Mouse (Mus musculus) gastrocnemius, postnatal 14 days (tissue): ENCODE results near the gene Rab6b. TPM values are rescaled to one million over a fixed set of nuclear protein-coding genes. Genes with fewer than 3 reads are reported as not detected.

Source experiments
- DNase-seq: peaks from one replicate; pipeline ENCODE4 v3.0.0; 2021; ENCODE audit warnings: mixed read lengths
- intact Hi-C: fragments of 180-260 bp; cut with DNase I; formaldehyde crosslinking; loops from one replicate; pipeline ENCODE4 v1.15.1; 2025; ENCODE audit warnings: low total_unique reads
- long read RNA-seq, 2 experiments: library from polyadenylated mRNA; stranded (forward); transcript quantifications; one replicate each; pipeline ENCODE4 v2.0.0; 2021
- total RNA-seq, 2 experiments: library from RNA; stranded (reverse); gene quantifications; 2 replicates each; pipeline ENCODE4 v1.2.3; 2021

The Rab6b gene
- total RNA-seq, result under 1 TPM; 0.78 to 0.96 TPM
- long read RNA-seq, experiment 1, partial matches to known transcripts, result 1 of 1 reads
- long read RNA-seq, experiment 1, other reads (novel, unspliced or antisense), result 0 of 1 reads
- long read RNA-seq, experiment 2, result 0 reads

DNA sequence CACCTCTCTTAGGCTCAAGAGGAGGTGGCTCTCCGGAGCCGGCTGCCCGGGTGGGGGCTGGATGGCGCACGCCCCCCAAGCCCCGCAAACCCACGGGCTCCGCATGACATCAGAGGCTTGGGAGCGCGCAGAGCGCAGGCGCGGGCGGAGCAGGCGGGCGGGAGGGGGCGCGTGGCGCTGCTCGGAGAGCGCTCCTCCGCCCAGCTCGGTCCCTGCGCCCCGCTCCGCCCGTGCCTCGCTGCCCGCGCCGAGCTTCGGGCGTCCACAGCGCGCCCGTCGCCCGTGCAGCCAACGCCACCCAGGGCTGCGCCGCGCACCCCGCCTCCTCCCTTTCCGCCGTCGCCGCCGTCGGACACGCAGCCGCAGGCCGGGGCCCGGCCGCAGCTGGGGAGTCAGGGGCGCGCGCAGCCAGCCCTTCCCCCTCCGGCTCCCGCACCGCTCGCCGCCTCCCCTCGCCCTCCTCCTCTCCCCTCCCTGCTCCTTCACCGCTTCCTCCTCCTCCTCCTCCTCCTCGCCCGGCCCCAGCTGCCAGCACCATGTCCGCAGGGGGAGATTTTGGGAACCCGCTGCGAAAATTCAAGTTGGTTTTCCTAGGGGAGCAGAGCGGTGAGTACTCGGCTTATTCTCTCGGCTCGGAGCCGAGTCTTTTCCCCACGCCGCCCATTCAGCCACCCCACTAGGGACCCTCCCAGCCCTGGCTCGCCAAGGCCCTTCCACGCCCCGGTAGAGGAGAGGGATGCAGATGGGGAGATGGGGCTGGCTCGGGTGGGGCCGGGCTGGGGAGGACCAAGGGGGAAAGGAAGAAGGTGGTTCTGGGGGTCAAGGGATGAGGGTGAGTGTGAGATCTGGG, at the start of gene Rab6b:
Gene Rab6b, plus strand, starts transcription at position 167 of the 850 bp plus-strand sequence.
- peak; percentile 30 for DNase-seq
- intact Hi-C loops, result no loop called here

- intact Hi-C loops, result no loop called here
- DNase-seq, result no peak
These were observed 48.0 kb upstream of the Rab6b start for GRCm38 (mm10) chr9:103063591-103063990.

DNA sequence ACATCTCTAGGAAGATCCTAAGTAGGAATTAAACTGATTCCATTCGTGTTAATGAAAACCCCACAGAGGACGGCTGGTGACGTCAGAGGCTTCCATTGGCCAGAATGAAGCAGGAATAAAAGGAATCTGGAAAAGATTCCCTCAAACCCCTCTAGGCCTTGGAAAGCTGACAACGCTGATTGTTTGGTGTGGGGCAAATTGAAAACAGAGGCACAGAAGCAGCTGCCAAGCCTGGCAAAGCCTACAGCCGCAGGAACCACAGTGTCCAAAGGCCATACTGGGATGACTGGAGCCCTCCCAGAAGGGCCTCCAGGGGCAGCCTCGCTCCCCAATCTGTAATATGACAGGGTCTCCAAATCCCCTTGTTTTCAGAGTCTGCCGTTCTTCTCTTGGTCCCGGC, 44.7 kb upstream of the Rab6b start:
- intact Hi-C loops, result no loop called here
- no peak for DNase-seq

DNA sequence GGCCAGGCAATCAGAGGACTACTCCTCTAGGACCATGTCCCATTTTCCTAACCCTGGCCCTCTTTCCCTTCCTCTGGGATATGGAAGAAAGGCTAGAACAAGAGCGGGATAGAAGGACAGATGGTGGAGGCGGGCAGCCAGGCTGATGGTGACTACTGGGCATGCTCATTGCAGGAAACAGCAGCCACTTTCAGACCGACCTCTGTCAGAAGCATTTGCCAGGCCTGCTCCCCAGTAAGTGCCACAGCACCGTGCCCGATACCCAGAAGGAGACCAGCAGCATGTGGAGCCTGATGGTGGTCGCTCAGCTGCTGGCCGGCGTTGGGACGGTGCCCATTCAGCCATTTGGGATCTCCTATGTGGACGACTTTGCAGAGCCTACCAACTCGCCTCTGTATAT, 43.9 kb upstream of the Rab6b start:
- intact Hi-C loops, result no loop called here
- no peak for DNase-seq

DNA sequence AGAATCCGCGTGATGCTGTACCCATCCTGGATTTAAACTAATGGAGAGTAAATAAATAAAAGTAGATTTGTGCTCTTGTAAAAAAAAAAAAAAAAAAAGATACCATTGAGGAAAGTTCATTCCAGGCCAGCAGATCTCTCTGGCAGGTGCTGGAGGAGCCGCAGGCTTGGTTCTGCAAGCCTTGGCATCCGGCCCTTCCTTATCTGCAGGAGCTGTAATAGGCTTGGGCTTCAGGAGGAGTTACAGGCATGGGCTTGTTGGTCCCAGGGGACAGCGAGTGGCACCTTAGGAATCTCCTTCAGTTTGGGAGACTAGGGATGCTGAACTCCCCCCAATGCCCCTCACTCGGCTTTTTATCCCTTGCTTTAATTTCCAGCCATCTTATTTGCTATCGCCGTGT, 42.8 kb upstream of the Rab6b start:
- intact Hi-C loops, result no loop called here
- no peak for DNase-seq

- intact Hi-C loops, result no loop called here
- no peak for DNase-seq
These were observed 39.9 kb upstream of the Rab6b start for GRCm38 (mm10) chr9:103071541-103072203.

DNA sequence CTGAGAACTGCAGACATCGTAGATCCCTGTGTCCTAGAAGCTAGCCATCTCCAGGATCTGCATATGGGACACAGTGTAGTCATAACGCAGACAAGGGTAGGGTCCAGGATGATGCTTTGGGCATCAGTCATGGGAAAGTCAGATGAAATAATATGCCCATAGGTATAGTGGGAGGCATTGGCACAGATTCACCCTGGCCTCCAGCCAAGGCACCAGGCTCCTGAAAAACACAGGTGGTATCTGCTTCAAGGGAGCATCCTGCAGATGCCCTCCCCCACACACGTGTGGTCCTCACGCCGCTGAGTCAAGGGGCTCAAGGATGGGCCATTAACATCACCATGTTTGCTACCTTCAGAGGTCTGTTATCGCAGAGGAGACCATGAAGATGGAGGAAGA, 39.4 kb upstream of the Rab6b start:
- intact Hi-C loops, result no loop called here

GRCm38 (mm10) chr9:103072926-103073515, 38.6 kb upstream of the Rab6b start:
- DNase-seq, result no peak
- intact Hi-C loops, result no loop called here

More for the DNA sequence above, 39.4 kb upstream of the Rab6b start:
- DNase-seq, result no peak

DNA sequence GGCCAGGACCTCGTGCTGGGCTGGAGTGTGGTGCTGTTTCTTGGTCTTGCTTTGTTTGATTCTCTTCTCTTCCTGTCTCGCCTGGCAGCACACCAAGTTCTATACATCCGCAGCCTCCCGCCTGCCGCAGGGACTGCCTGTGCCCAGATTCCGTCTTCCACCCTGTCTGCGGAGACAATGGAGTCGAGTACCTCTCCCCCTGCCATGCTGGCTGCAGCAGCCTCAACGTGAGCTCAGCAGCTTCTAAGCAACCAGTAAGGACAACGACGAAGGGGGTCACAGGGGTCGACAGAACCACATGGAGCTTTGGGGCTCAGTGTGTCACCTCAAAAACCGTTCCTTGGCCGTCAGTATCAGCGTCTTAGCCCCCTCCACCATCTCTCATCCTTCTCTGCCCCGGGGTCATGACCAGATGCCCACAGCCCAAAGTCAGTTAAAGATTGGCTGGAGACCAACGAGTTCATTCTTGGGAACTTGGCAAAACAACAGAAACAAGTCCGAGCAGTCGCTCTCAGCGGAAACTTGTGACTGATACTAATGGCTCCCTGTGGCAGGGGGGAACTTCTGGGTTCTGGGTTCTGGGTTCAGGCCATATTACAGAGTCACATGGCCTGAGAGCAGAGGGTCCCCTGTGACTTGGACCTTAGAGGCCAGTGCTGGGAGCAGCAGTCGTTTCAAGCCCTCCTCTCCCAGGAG, 34.6 kb upstream of the Rab6b start:
- no peak for DNase-seq
- intact Hi-C loops, result no loop called here

GRCm38 (mm10) chr9:103078194-103078691, 33.3 kb upstream of the Rab6b start:
- no peak for DNase-seq
- intact Hi-C loops, result no loop called here

DNA sequence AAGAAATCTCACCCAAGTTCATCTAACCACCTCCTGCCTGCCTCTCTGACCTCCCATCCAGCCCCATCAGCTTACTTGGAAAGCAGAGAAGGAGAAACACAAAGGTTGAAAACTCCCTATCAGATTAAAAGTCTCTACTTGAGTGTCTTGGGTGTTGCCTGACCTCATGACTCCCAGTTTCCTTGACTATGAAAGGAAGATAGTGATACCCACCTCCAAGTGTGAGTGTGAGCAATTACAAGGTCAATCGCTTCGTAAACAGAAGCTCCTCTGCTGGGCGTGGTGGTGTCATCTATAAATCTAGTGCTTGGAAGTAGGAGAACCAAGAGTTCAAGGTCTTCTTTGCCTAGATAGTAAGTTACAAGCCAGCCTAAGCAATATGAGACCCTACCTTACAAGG, 31.4 kb upstream of the Rab6b start:
- no peak for DNase-seq
- intact Hi-C loops, result no loop called here

- no peak for DNase-seq
- intact Hi-C loops, result no loop called here
These were observed 29.2 kb upstream of the Rab6b start for GRCm38 (mm10) chr9:103082246-103082975.

- intact Hi-C loops, result no loop called here
- no peak for DNase-seq
These were observed 28.2 kb upstream of the Rab6b start for GRCm38 (mm10) chr9:103083405-103083804.

- DNase-seq, result no peak
- intact Hi-C loops, result no loop called here
These were observed 24.9 kb upstream of the Rab6b start for GRCm38 (mm10) chr9:103086736-103087135.

DNA sequence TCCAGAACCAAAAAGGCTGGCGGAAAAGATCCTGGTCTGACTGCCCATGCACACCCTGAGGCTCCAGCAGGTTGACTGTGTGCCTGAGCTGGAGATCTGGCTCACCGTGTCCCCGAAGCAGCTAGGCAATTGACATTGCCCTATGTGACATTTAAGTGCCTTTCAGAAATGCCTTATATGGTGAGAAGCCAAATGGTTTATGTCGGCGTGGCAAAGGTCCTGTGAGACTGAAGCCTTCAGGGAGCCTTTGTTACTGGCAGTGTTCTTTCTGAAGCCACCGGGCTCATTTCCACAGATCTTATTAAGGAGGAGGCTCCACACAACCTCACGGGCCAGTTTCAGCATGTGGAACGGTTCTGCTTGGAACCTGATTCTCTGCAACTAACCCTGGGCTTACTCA, 24.3 kb upstream of the Rab6b start:
- intact Hi-C loops, result no loop called here
- no peak for DNase-seq

DNA sequence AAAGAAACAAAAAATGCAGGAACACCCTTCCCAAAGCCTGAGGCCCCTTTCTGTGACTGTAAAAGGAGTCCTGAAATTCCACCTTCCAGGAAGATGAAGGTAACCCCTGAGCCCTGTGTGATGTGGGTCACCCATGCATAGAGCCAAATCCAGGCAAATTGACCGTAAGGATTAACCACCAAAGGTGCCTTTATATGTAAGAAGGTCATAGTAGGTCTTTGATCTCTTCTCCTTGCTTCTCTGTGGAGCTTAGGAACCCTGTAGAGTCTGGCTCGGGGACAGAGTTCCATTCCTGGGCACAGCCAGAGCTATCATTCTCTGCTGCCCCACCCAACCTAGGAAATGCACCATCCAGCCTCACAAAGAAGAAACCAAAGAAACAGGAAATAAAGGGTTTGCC, 22.9 kb upstream of the Rab6b start:
- intact Hi-C loops, result no loop called here
- no peak for DNase-seq

DNA sequence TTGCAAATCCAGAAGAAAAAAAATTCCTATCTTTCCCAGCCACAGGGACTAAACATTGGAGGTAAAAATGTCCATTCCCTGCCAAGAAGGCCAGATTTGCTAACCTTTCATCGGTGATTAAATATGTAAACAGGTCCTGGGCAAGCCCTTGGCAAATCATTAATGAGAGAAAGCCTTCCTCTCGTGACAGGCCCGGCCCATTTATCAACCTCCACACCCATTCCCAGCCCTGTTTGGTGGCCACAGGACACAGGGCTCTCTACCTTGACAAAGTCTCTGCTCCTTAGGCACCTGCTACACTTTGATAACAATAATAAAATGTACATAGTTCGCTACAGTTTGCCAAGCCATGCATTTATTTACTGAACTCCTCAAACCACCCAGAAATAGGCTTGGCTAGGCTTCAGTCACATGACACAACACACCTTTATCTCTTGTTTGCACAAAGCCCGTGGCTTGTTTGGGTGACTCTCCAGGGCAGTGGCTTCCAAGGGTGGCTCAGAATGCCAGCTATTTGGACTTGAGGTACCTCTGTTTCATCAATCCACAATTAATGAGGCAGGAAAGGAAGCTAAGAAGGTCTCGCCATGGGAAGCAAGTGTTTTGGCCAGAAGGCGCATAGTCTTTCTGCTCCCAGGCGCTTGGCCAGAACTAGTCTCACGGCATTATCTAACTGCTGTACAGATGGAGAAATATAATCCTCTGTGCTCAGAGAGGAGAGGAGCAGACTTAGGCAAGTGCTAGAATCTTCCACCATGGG, 21.3 kb upstream of the Rab6b start:
- DNase-seq, result peak; percentile 48
- intact Hi-C loops, result no loop called here
